Mouse (Mus musculus): ENCODE measurements at regions not wholly inside any gene's neighbourhood (a gene's known extent, or its start where the extent isn't known, plus 50 kb on each side); places are given as distances from the start of the nearest gene placed in this dataset.

DNA sequence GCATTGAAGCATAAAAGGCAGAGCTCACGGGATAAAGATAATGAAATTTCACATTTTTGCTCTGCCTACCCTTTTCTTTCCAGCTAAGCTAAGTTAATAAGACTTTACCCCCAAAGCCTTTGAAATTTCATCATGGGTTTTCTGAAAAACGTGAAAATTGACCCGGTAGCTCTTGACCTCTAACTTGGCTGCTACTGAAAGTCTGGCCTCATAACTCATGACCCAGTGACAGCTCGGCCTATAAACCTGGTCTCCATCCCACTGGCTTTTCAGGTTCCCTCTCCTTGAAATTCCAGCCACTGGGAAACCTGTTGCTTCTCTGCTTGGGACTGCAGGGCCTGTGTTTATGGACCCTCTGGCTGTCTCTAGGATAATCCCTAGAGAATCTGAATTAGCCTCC is 2285.3 kb downstream of the 4930444P10Rik start:
- H3K27ac ChIP-seq (replicated peaks in 1 of 2; ENCODE audit: control insufficient read depth in 1 of 2, insufficient read depth in 1 of 2, low read depth in 2 of 2, low read length in 2 of 2), result no peak overlapping the region
- WGBS, result 70% methylated on average over 4 of the region's 4 CpGs
- no peaks in the 10 kb centered on the region for H3K27me3 ChIP-seq (ENCODE audit: control insufficient read depth, insufficient read depth, low read length)
- ATAC-seq (ENCODE audit: insufficient number of reproducible peaks, insufficient read depth, low FRiP score, low read depth), result no peak
- H3K36me3 ChIP-seq (ENCODE audit: control insufficient read depth, insufficient read depth, low read length), result no peaks in the 10 kb centered on the region
- no peak overlapping the region for H3K9ac ChIP-seq (ENCODE audit: low read length)
- no peaks in the 10 kb centered on the region for H3K4me1 ChIP-seq (ENCODE audit: control insufficient read depth in 2 of 2, insufficient read depth in 2 of 2, low read length in 2 of 2)
- H3K4me3 ChIP-seq (ENCODE audit: control insufficient read depth in 1 of 2, insufficient read depth in 1 of 2, low read depth in 1 of 2, low read length in 2 of 2), result no peak overlapping the region
- no peak overlapping the region for H3K4me2 ChIP-seq (ENCODE audit: low read length)
- H3K9me3 ChIP-seq (ENCODE audit: control insufficient read depth, low read length), result no peaks in the 10 kb centered on the region

DNA sequence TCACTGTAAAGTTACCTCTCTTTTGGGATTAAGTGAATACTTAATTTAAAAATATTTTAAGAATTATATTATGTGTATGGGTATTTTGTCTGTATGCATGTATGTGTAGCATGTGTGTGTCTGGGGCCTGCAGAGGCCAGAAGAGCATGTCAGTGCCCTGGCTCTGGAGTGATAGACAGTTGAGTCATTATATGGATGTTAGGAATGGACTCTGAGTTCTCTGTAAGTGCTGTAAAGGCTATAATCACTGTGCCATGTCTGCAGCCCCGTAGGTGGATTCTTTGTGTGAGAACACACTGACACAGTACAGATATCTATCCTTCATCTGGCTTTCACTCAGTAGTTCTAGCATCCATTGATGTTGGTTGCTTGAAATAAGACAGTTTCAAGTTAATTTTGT is 2292.7 kb downstream of the 4930444P10Rik start:
- H3K27ac ChIP-seq (replicated peaks in 1 of 2; ENCODE audit: control insufficient read depth in 1 of 2, insufficient read depth in 1 of 2, low read depth in 2 of 2, low read length in 2 of 2), result no peak overlapping the region
- H3K36me3 ChIP-seq (ENCODE audit: control insufficient read depth, insufficient read depth, low read length), result no peaks in the 10 kb centered on the region
- no peaks in the 10 kb centered on the region for H3K9me3 ChIP-seq (ENCODE audit: control insufficient read depth, low read length)
- 78% methylated on average over 1 of the region's 1 CpGs for WGBS
- no peaks in the 10 kb centered on the region for H3K27me3 ChIP-seq (ENCODE audit: control insufficient read depth, insufficient read depth, low read length)
- no peak for ATAC-seq (ENCODE audit: insufficient number of reproducible peaks, insufficient read depth, low FRiP score, low read depth)
- no peak overlapping the region for H3K9ac ChIP-seq (ENCODE audit: low read length)
- no peaks in the 10 kb centered on the region for H3K4me1 ChIP-seq (ENCODE audit: control insufficient read depth in 2 of 2, insufficient read depth in 2 of 2, low read length in 2 of 2)
- no peak overlapping the region for H3K4me2 ChIP-seq (ENCODE audit: low read length)
- H3K4me3 ChIP-seq (ENCODE audit: control insufficient read depth in 1 of 2, insufficient read depth in 1 of 2, low read depth in 1 of 2, low read length in 2 of 2), result no peak overlapping the region

DNA sequence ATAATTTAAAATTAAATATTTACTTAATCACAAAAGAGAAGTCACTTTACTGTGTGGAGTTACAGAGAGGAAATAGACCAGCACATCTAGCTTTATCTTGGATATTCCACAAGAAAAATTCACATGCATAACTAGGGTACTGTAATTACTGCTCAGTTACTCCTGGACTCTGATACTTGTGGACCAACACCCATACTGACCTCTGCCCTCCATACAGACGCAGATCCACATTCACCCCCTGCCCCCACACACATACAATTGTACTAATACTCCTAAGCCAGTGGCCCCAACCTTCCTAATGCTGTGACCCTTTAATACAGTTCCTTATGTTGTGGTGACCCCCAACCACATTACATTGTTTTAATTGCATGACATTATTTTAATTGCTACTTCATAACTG is 2294.3 kb downstream of the 4930444P10Rik start:
- Histone ChIP-seq H3K4me1 (ENCODE audit: control insufficient read depth in 2 of 2, insufficient read depth in 2 of 2, low read length in 2 of 2) (no peaks in the 10 kb centered on the region), H3K4me2 (ENCODE audit: low read length) (no peak overlapping the region), H3K9me3 (ENCODE audit: control insufficient read depth, low read length) (no peaks in the 10 kb centered on the region), H3K9ac (ENCODE audit: low read length) (no peak overlapping the region), H3K27me3 (ENCODE audit: control insufficient read depth, insufficient read depth, low read length) (no peaks in the 10 kb centered on the region), H3K36me3 (ENCODE audit: control insufficient read depth, insufficient read depth, low read length) (no peaks in the 10 kb centered on the region), H3K4me3 (ENCODE audit: control insufficient read depth in 1 of 2, insufficient read depth in 1 of 2, low read depth in 1 of 2, low read length in 2 of 2) (no peak overlapping the region), H3K27ac (replicated peaks in 1 of 2; ENCODE audit: control insufficient read depth in 1 of 2, insufficient read depth in 1 of 2, low read depth in 2 of 2, low read length in 2 of 2) (no peak overlapping the region)
- 66% methylated on average over 1 of the region's 1 CpGs for WGBS
- ATAC-seq (ENCODE audit: insufficient number of reproducible peaks, insufficient read depth, low FRiP score, low read depth), result no peak

DNA sequence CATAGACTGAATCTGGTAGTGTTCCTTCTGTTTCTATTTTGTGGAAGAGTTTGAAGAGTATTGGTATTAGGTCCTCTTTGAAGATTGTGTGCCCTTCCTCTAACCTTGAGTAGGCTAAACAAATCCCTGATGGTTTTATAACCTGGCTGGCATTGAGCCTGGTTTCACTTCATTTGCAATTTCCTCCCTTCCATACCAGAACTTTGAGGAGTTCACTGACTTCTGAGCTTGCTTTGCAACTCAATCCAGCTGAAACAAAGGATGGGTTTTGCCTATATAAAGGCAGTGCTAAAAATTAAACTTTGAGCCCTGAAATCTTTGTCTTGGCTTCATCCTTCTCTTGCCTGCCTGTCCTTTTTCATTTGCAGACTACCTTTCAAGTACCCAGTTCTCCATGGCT is 2297.9 kb downstream of the 4930444P10Rik start:
- H3K36me3 ChIP-seq (ENCODE audit: control insufficient read depth, insufficient read depth, low read length), result no peaks in the 10 kb centered on the region
- no peak for ATAC-seq (ENCODE audit: insufficient number of reproducible peaks, insufficient read depth, low FRiP score, low read depth)

DNA sequence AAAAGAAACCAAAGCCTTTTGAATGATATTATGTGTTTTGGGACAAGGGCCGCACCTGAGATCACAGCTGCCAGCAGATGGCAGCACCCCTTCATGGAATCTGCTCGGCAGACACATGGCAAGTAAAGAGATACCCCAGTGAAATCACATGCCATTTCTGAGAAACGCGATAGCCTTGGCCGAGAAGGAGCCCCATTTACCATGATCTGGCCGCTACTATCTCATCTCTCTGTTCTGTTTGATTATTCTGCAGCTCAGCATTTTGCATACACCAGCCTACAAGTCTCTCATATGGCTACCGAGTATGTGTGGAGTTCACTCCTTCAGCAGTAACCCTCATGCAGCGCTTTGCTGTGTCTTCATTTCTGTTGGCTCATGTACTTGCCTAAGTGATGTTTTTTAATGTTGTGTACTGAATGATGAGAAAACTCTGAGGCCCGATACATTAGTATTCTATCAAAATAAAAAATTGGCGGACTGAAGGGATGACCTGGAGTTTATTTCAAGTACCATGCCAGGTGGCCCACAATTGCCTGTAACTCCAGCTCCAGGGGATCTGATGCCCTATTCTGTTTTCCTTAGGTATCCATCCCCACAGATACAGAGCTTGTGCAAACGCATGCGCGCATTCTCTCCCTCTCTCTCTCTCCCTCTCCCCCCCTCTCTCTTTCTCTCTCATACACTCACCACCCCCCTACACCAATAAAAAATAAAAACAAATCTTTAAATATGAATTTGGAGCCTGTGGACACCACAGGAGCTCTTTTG is 2303.6 kb downstream of the 4930444P10Rik start:
- Histone ChIP-seq H3K4me2 (ENCODE audit: low read length) (peak overlapping the region; percentile 53), H3K4me1 (ENCODE audit: control insufficient read depth in 2 of 2, insufficient read depth in 2 of 2, low read length in 2 of 2) (peaks cover 0 to 2% of the 10 kb centered on the region in 2 experiments; a peak in 3 of 4 replicates), H3K4me3 (ENCODE audit: control insufficient read depth in 1 of 2, insufficient read depth in 1 of 2, low read depth in 1 of 2, low read length in 2 of 2) (no peak overlapping the region), H3K27me3 (ENCODE audit: control insufficient read depth, insufficient read depth, low read length) (no peaks in the 10 kb centered on the region), H3K9me3 (ENCODE audit: control insufficient read depth, low read length) (peaks cover 8% of the 10 kb centered on the region), H3K36me3 (ENCODE audit: control insufficient read depth, insufficient read depth, low read length) (no peaks in the 10 kb centered on the region), H3K9ac (ENCODE audit: low read length) (no peak overlapping the region), H3K27ac (replicated peaks in 1 of 2; ENCODE audit: control insufficient read depth in 1 of 2, insufficient read depth in 1 of 2, low read depth in 2 of 2, low read length in 2 of 2) (no peak overlapping the region)
- 36% methylated on average over 13 of the region's 13 CpGs for WGBS
- ATAC-seq (ENCODE audit: insufficient number of reproducible peaks, insufficient read depth, low FRiP score, low read depth), result no peak

More for the DNA sequence above, 2297.9 kb downstream of the 4930444P10Rik start:
- H3K27me3 ChIP-seq (ENCODE audit: control insufficient read depth, insufficient read depth, low read length), result no peaks in the 10 kb centered on the region
- no peak overlapping the region for H3K27ac ChIP-seq (replicated peaks in 1 of 2; ENCODE audit: control insufficient read depth in 1 of 2, insufficient read depth in 1 of 2, low read depth in 2 of 2, low read length in 2 of 2)
- H3K4me1 ChIP-seq (ENCODE audit: control insufficient read depth in 2 of 2, insufficient read depth in 2 of 2, low read length in 2 of 2), result no peaks in the 10 kb centered on the region
- H3K4me3 ChIP-seq (ENCODE audit: control insufficient read depth in 1 of 2, insufficient read depth in 1 of 2, low read depth in 1 of 2, low read length in 2 of 2), result no peak overlapping the region
- no peak overlapping the region for H3K4me2 ChIP-seq (ENCODE audit: low read length)
- H3K9me3 ChIP-seq (ENCODE audit: control insufficient read depth, low read length), result peaks cover 8% of the 10 kb centered on the region
- H3K9ac ChIP-seq (ENCODE audit: low read length), result no peak overlapping the region

DNA sequence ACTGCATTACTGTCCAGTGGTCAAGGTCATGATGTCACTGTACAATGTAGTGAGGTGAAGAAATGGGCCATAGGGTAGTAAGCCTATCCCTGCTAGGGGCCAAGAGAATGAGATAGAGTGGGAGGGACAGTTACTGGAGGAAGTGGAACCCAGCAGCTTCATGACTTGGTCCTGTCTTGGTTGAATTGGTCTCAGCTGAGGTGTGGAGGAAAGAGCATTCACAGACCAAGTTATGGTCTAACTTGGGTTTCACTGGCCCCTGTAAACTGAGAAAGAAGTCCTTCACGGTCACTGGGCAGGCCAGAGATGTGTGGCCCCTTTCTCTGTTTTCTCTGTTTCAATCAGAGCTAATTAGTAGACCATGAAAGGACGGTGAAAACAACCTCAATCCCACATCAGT is 2306.1 kb downstream of the 4930444P10Rik start:
- WGBS, result 83% methylated on average over 2 of the region's 2 CpGs
- no peak overlapping the region for H3K4me2 ChIP-seq (ENCODE audit: low read length)

DNA sequence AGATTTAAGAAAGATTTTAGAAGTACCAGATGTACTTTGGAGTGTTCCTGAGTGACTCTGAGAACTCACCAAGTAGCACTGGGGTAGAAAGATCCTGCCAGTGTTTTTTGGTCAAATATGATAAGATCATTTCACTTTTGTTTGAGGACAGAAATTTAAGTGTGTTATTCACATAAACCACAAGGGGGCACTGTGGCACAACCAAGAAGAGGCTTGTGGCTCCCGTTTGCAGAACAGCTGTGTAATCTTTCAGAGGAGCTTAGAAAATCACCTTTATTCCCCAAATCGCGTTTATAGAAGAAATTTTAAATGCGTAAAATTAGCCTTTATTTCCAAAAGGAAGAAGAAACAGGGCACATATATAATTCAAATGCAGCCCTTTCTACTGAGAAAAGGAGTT is 2308.7 kb downstream of the 4930444P10Rik start:
- Histone ChIP-seq H3K27ac (replicated peaks in 1 of 2; ENCODE audit: control insufficient read depth in 1 of 2, insufficient read depth in 1 of 2, low read depth in 2 of 2, low read length in 2 of 2) (no peak overlapping the region), H3K27me3 (ENCODE audit: control insufficient read depth, insufficient read depth, low read length) (no peaks in the 10 kb centered on the region), H3K4me2 (ENCODE audit: low read length) (no peak overlapping the region), H3K9me3 (ENCODE audit: control insufficient read depth, low read length) (no peaks in the 10 kb centered on the region), H3K9ac (ENCODE audit: low read length) (no peak overlapping the region), H3K36me3 (ENCODE audit: control insufficient read depth, insufficient read depth, low read length) (no peaks in the 10 kb centered on the region), H3K4me3 (ENCODE audit: control insufficient read depth in 1 of 2, insufficient read depth in 1 of 2, low read depth in 1 of 2, low read length in 2 of 2) (no peak overlapping the region), H3K4me1 (ENCODE audit: control insufficient read depth in 2 of 2, insufficient read depth in 2 of 2, low read length in 2 of 2) (peaks cover 0 to 2% of the 10 kb centered on the region in 2 experiments; a peak in 3 of 4 replicates)
- 6% methylated on average over 4 of the region's 4 CpGs for WGBS
- no peak for ATAC-seq (ENCODE audit: insufficient number of reproducible peaks, insufficient read depth, low FRiP score, low read depth)

More for the DNA sequence above, 2306.1 kb downstream of the 4930444P10Rik start:
- Histone ChIP-seq H3K27me3 (ENCODE audit: control insufficient read depth, insufficient read depth, low read length) (no peaks in the 10 kb centered on the region), H3K9ac (ENCODE audit: low read length) (no peak overlapping the region), H3K9me3 (ENCODE audit: control insufficient read depth, low read length) (peaks cover 4% of the 10 kb centered on the region; the same call in 1 of the 2 replicates), H3K4me1 (ENCODE audit: control insufficient read depth in 2 of 2, insufficient read depth in 2 of 2, low read length in 2 of 2) (peaks cover 0 to 2% of the 10 kb centered on the region in 2 experiments; a peak in 3 of 4 replicates), H3K27ac (replicated peaks in 1 of 2; ENCODE audit: control insufficient read depth in 1 of 2, insufficient read depth in 1 of 2, low read depth in 2 of 2, low read length in 2 of 2) (no peak overlapping the region), H3K4me3 (ENCODE audit: control insufficient read depth in 1 of 2, insufficient read depth in 1 of 2, low read depth in 1 of 2, low read length in 2 of 2) (no peak overlapping the region), H3K36me3 (ENCODE audit: control insufficient read depth, insufficient read depth, low read length) (no peaks in the 10 kb centered on the region)
- no peak for ATAC-seq (ENCODE audit: insufficient number of reproducible peaks, insufficient read depth, low FRiP score, low read depth)

DNA sequence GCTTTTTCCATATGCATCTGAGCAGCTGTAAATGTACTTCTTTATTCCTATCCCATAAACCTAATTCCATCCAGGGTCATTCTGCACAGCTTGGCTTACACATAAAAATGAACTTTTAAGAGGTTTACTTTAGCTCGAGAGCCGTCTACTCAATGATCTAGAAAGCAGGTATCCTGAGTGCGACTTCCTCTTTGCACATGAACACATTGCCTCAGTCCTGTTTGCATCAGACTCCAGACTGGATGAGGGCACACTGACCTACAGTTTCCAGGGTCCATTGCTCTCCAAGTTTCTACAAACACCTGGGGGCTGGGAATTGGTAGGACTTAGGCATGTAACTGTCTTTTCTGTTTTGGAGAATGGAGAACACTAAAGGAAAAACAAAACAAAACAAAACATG is 2310.5 kb downstream of the 4930444P10Rik start:
- Histone ChIP-seq H3K9ac (ENCODE audit: low read length) (no peak overlapping the region), H3K4me1 (ENCODE audit: control insufficient read depth in 2 of 2, insufficient read depth in 2 of 2, low read length in 2 of 2) (no peaks in the 10 kb centered on the region; a peak in 2 of 4 replicates), H3K4me3 (ENCODE audit: control insufficient read depth in 1 of 2, insufficient read depth in 1 of 2, low read depth in 1 of 2, low read length in 2 of 2) (no peak overlapping the region), H3K36me3 (ENCODE audit: control insufficient read depth, insufficient read depth, low read length) (no peaks in the 10 kb centered on the region), H3K9me3 (ENCODE audit: control insufficient read depth, low read length) (no peaks in the 10 kb centered on the region), H3K27ac (replicated peaks in 1 of 2; ENCODE audit: control insufficient read depth in 1 of 2, insufficient read depth in 1 of 2, low read depth in 2 of 2, low read length in 2 of 2) (no peak overlapping the region), H3K4me2 (ENCODE audit: low read length) (no peak overlapping the region), H3K27me3 (ENCODE audit: control insufficient read depth, insufficient read depth, low read length) (no peaks in the 10 kb centered on the region)
- WGBS, result 85% methylated on average over 3 of the region's 3 CpGs
- no peak for ATAC-seq (ENCODE audit: insufficient number of reproducible peaks, insufficient read depth, low FRiP score, low read depth)
